8 mouse cellular contexts compared by ENCODE assay signal in the genomic region with DNA sequence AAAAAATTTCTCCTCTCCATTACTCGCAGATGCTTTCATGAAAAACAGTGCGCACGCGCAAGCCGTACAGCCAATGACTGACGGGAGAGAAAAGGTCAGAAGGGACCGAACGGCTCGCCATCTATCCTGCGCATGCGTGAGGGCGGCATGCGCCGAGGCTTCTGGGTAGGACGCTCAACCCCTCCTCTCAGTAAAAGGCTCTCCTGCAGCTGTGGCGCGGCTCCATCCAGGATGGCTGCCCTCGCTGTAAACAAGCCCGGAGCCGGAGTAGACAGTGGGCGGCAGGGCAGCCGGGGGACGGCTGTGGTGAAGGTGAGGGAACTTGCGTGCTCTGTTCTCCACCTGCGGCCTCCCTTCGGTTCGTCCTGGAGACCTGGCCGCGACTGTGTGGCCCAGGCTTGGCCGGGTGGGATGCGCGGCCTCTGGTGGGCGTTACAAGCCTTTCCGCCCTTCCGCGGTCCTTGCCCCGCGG. TPM values are rescaled to one million over a fixed set of nuclear protein-coding genes. Genes with fewer than 3 reads are reported as not detected.
DNase-seq lines count a peak whose midpoint lies in the region; ATAC-seq and TF ChIP-seq lines count a peak whose summit lies in the region.

A gene (plus strand): TSS at position 148 of the 472 bp plus-strand sequence.

- peak; percentile 99 for DNase-seq in brain, embryonic 14.5 days (ENCODE audit: low read depth)
- peak; percentile 93 for DNase-seq in liver, adult 2 months (ENCODE audit: extremely low read depth, low read depth, low spot score)
- peak; percentile 98 for DNase-seq in splenic B cell, adult 2 months (ENCODE audit: low read depth, low spot score)

- H3K27me3 ChIP-seq in C2C12 (ENCODE audit: control insufficient read depth, insufficient read depth, insufficient read length) (no peaks in the 10 kb centered on the region), myocyte (ENCODE audit: control insufficient read depth, insufficient read depth, insufficient read length) (no peaks in the 10 kb centered on the region)
- no peaks in the 10 kb centered on the region for H3K27me3 ChIP-seq in erythroblast, embryonic 14.5 days (ENCODE audit: control insufficient read depth)
- H3K27me3 ChIP-seq in heart, embryonic 11.5 days (ENCODE audit: control insufficient read depth, insufficient read depth, low read length), result no peaks in the 10 kb centered on the region
- no peaks in the 10 kb centered on the region for H3K27me3 ChIP-seq in kidney, embryonic 16.5 days (ENCODE audit: insufficient read depth, low read length)
- no peaks in the 10 kb centered on the region for H3K27me3 ChIP-seq in liver, adult 2 months (ENCODE audit: control insufficient read depth, insufficient read depth, low read length)
- no peaks in the 10 kb centered on the region for H3K27me3 ChIP-seq in splenic B cell, adult 2 months (ENCODE audit: control insufficient read depth, insufficient read depth, low read length, poor library complexity, severe bottlenecking)

- H3K27ac ChIP-seq in heart, embryonic 11.5 days (ENCODE audit: low read depth, low read length), result peak within 1 kb of the TSS; percentile 85
- peak within 1 kb of the TSS; percentile 84 for H3K27ac ChIP-seq in kidney, embryonic 16.5 days (ENCODE audit: low read length)
- H3K27ac ChIP-seq in liver, adult 2 months (replicated peaks; ENCODE audit: insufficient read depth, low read depth, low read length), result peak within 1 kb of the TSS; percentile 77

- H3K4me1 ChIP-seq in erythroblast, embryonic 14.5 days (ENCODE audit: control insufficient read depth), result peaks cover 32% of the 10 kb centered on the region
- peaks cover 10% of the 10 kb centered on the region for H3K4me1 ChIP-seq in heart, embryonic 11.5 days (ENCODE audit: control insufficient read depth, insufficient read depth, low read length)
- H3K4me1 ChIP-seq in kidney, embryonic 16.5 days (ENCODE audit: insufficient read depth, low read length), result peaks cover 11% of the 10 kb centered on the region
- peaks cover 8% of the 10 kb centered on the region; the same call in 1 of the 2 replicates for H3K4me1 ChIP-seq in liver, adult 2 months (ENCODE audit: control insufficient read depth, insufficient read depth, low read length)

- peak within 1 kb of the TSS; percentile 82 for H3K9ac ChIP-seq in heart, embryonic 11.5 days (ENCODE audit: low read depth, low read length)
- peak within 1 kb of the TSS; percentile 94 for H3K9ac ChIP-seq in kidney, embryonic 16.5 days (replicated peaks; ENCODE audit: low read length)
- H3K9ac ChIP-seq in liver, adult 2 months (ENCODE audit: low read depth, low read length), result peak within 1 kb of the TSS; percentile 90

- WGBS in heart, embryonic 11.5 days (ENCODE audit: insufficient replicate concordance), result under 1% methylated on average over 37 of the region's 38 CpGs
- under 1% methylated on average over 38 of the region's 38 CpGs for WGBS in kidney, embryonic 16.5 days
- WGBS in liver, adult 2 months, result under 1% methylated on average over 38 of the region's 38 CpGs

- H3K4me3 ChIP-seq in C2C12 (ENCODE audit: insufficient read depth, poor library complexity, severe bottlenecking), result peak within 1 kb of the TSS; percentile 92
- H3K4me3 ChIP-seq in erythroblast, embryonic 14.5 days (replicated peaks), result peak within 1 kb of the TSS; percentile 74
- peak within 1 kb of the TSS; percentile 85 for H3K4me3 ChIP-seq in heart, embryonic 11.5 days (ENCODE audit: low read depth, low read length)
- peak within 1 kb of the TSS; percentile 97 for H3K4me3 ChIP-seq in kidney, embryonic 16.5 days (ENCODE audit: low read length)
- peak within 1 kb of the TSS; percentile 96 for H3K4me3 ChIP-seq in liver, adult 2 months (ENCODE audit: insufficient read depth, low read depth, low read length)
- peak within 1 kb of the TSS; percentile 91 for H3K4me3 ChIP-seq in myocyte

- H3K4me2 ChIP-seq in heart, embryonic 11.5 days, result peak within 1 kb of the TSS; percentile 78
- H3K4me2 ChIP-seq in kidney, embryonic 16.5 days (replicated peaks; ENCODE audit: low read depth, low read length), result peak within 1 kb of the TSS; percentile 71
- H3K4me2 ChIP-seq in myocyte (ENCODE audit: low read depth), result peak within 1 kb of the TSS; percentile 92

- H3K79me2 ChIP-seq in C2C12 (ENCODE audit: control insufficient read depth, insufficient read depth) (peaks cover 60% of the 10 kb centered on the region), myocyte (ENCODE audit: control insufficient read depth, insufficient read depth) (peaks cover 51% of the 10 kb centered on the region)
- peaks cover 10% of the 10 kb centered on the region; the same call in 1 of the 2 replicates for H3K79me2 ChIP-seq in liver, adult 2 months (ENCODE audit: control insufficient read depth, insufficient read depth, low read length)

- H3K9me3 ChIP-seq in erythroblast, embryonic 14.5 days (ENCODE audit: control insufficient read depth, low read length), result no peaks in the 10 kb centered on the region
- no peaks in the 10 kb centered on the region for H3K9me3 ChIP-seq in heart, embryonic 11.5 days (replicated peaks; ENCODE audit: control insufficient read depth, low read length)
- H3K9me3 ChIP-seq in kidney, embryonic 16.5 days (ENCODE audit: low read length), result no peaks in the 10 kb centered on the region

- H3K79me3 ChIP-seq in C2C12 (ENCODE audit: low read depth), result peaks cover 41% of the 10 kb centered on the region

- H3K36me3 ChIP-seq in C2C12 (ENCODE audit: control insufficient read depth, insufficient read depth) (peaks cover 10% of the 10 kb centered on the region), myocyte (ENCODE audit: control insufficient read depth, insufficient read depth) (peaks cover 14% of the 10 kb centered on the region)
- peaks cover 48% of the 10 kb centered on the region for H3K36me3 ChIP-seq in erythroblast, embryonic 14.5 days (ENCODE audit: control insufficient read depth)
- H3K36me3 ChIP-seq in heart, embryonic 11.5 days (ENCODE audit: control insufficient read depth, insufficient read depth, low read length), result peaks cover 3% of the 10 kb centered on the region; the same call in 1 of the 2 replicates
- 0 out of 2 replicates have a peak, but pooled peaks cover 4% of the 10 kb centered on the region for H3K36me3 ChIP-seq in kidney, embryonic 16.5 days (ENCODE audit: insufficient read depth, low read length)
- peaks cover 12% of the 10 kb centered on the region; the same call in 1 of the 2 replicates for H3K36me3 ChIP-seq in liver, adult 2 months (ENCODE audit: control insufficient read depth, insufficient read depth, low read length)
- H3K36me3 ChIP-seq in splenic B cell, adult 2 months (ENCODE audit: control insufficient read depth, insufficient read depth, low read length, poor library complexity, severe bottlenecking), result 0 out of 2 replicates have a peak, but pooled peaks cover 3% of the 10 kb centered on the region

- H3ac ChIP-seq in C2C12 (ENCODE audit: control insufficient read depth, insufficient read length, low read depth), result peak within 1 kb of the TSS; percentile 98
- peak within 1 kb of the TSS; percentile 9 for H3ac ChIP-seq in myocyte (ENCODE audit: control insufficient read depth, insufficient read length)

- TF ChIP-seq CTCF in C2C12 (IDR thresholded peaks at IDR 0.05; ENCODE audit: control insufficient read depth, insufficient read depth, insufficient read length), result no peak
- TF ChIP-seq CTCF in brain, embryonic 14.5 days (IDR thresholded peaks at IDR 0.05; ENCODE audit: borderline replicate concordance, extremely low read depth, insufficient read depth, insufficient read length), result 0 out of 2 replicates have a peak, but pooled peaks have one; percentile 14
- peak; percentile 13; the same call in 1 of the 2 replicates for TF ChIP-seq CTCF in liver, adult 2 months (IDR thresholded peaks at IDR 0.05; ENCODE audit: low read depth, low read length)

- ATAC-seq in heart, embryonic 11.5 days (replicated peaks; ENCODE audit: insufficient number of reproducible peaks, low FRiP score, low TSS enrichment), result peak; percentile 100
- ATAC-seq in kidney, embryonic 16.5 days (ENCODE audit: low FRiP score, low TSS enrichment), result peak; percentile 99

- TF ChIP-seq POLR2A in brain, embryonic 14.5 days (IDR thresholded peaks at IDR 0.05; ENCODE audit: borderline replicate concordance, extremely low read depth, insufficient read depth, insufficient read length, poor library complexity, severe bottlenecking), result peak; percentile 40; the same call in 1 of the 2 replicates
- peak; percentile 92 for TF ChIP-seq POLR2A in liver, adult 2 months (IDR thresholded peaks at IDR 0.05; ENCODE audit: extremely low read depth, insufficient read depth, low read length)
- TF ChIP-seq POLR2A in myocyte (IDR thresholded peaks at IDR 0.05; ENCODE audit: insufficient read length, low read depth), result peak; percentile 96

TF ChIP-seq in C2C12, 6 proteins besides CTCF, POLR2A, EP300 and RAD21:
- TF ChIP-seq MYOG (IDR thresholded peaks at IDR 0.05; ENCODE audit: control insufficient read depth, extremely low read depth, insufficient read length) (no peak), USF1 (IDR thresholded peaks at IDR 0.05; ENCODE audit: low read depth) (peak; percentile 21), MAX (IDR thresholded peaks at IDR 0.05) (peak; percentile 49)

TF ChIP-seq in myocyte, 11 proteins besides CTCF, POLR2A, EP300 and RAD21 (continues in another document):
- TF ChIP-seq CEBPB (IDR thresholded peaks at IDR 0.05; ENCODE audit: insufficient read depth, poor library complexity, severe bottlenecking) (no peak), MYOD1 (IDR thresholded peaks at IDR 0.05; ENCODE audit: control insufficient read depth in 1 of 3, insufficient read length in 2 of 3, low read depth in 2 of 3) (peak in 2 of 3 experiments; percentile 37 to 51), E2F4 (IDR thresholded peaks at IDR 0.05; ENCODE audit: insufficient read depth) (peak; percentile 13), MAX (IDR thresholded peaks at IDR 0.05; ENCODE audit: low read depth) (no peak), REST (IDR thresholded peaks at IDR 0.05; ENCODE audit: insufficient read depth, insufficient read length) (no peak), SRF (IDR thresholded peaks at IDR 0.05; ENCODE audit: control insufficient read depth, insufficient read length, low read depth) (peak; percentile 7), TCF12 (IDR thresholded peaks at IDR 0.05; ENCODE audit: insufficient read depth, poor library complexity, severe bottlenecking) (no peak), POLR2AphosphoS2 (IDR thresholded peaks at IDR 0.05; ENCODE audit: insufficient read length, low read depth) (peak; percentile 90), USF1 (IDR thresholded peaks at IDR 0.05; ENCODE audit: low read depth) (peak; percentile 20), TCF3 (IDR thresholded peaks at IDR 0.05; ENCODE audit: insufficient read length, low read depth) (no peak)

RNA-seq across cellular contexts. Expression of the gene that starts here (rescaled TPM):
- 3.0 TPM for polyA plus RNA-seq in C2C12 (2012; fragmentation: generic; extraction: Trizol)
- 23.5 and 24.4 TPM in 2 replicates for polyA plus RNA-seq in brain, embryonic 14.5 days (2012; rRNA removed)
- polyA plus RNA-seq in erythroblast, embryonic 14.5 days (2012), result 0.12 and 0.13 TPM in 2 replicates
- polyA plus RNA-seq in heart, embryonic 11.5 days (2014; fragmentation: Nextera tagmentation; extraction: Ambion mirVana), result 16.1 and 17.8 TPM in 2 replicates
- 19.7 and 21.2 TPM in 2 replicates for polyA plus RNA-seq in kidney, embryonic 16.5 days (2015; fragmentation: Nextera tagmentation; extraction: Ambion mirVana)
- total RNA-seq in liver, adult 2 months (2014; rRNA removed), result 14.4 and 19.5 TPM in 2 replicates
- 1.3 and 1.7 TPM in 2 replicates for polyA plus RNA-seq in liver, adult 2 months (2012; rRNA removed)
- 4.6 TPM for polyA plus RNA-seq in myocyte (2012; fragmentation: generic; extraction: Trizol)

Comparison
In these comparisons a context has a peak if more than half of its experiments do, and no peak if none do; other contexts are left out.
1. Peak in every context shown above with its lines: DNase-seq, ATAC-seq, H3K4me3 ChIP-seq and H3K27ac ChIP-seq.
2. POLR2A ChIP-seq: peak in every context shown above with its lines; median percentile 96 in myocyte; 92 in liver, adult 2 months; 40 in brain, embryonic 14.5 days.